Mouse (Mus musculus) kidney, adult 2 months (tissue): ENCODE results near the gene Adat1. TPM values are rescaled to one million over a fixed set of nuclear protein-coding genes. Genes with fewer than 3 reads are reported as not detected.

Source experiments
- DNase-seq: peaks from one replicate; pipeline ENCODE4 v3.0.0; 2021
- H3K27ac ChIP-seq: fragments of 200-500 bp; 2 replicates; pipeline ENCODE4 v1.5.1; 2012; ENCODE audit warnings: low read depth, low read length, control low read depth, inconsistent platforms; ENCODE audit not compliant: insufficient read depth
- H3K27me3 ChIP-seq: fragments of 200-500 bp; replicated peaks from 2 replicates; pipeline ENCODE4 v1.6.1; 2012; ENCODE audit warnings: mild to moderate bottlenecking, moderate library complexity, low read length, inconsistent platforms; ENCODE audit not compliant: control insufficient read depth, insufficient read depth
- H3K36me3 ChIP-seq: fragments of 200-500 bp; 2 replicates; pipeline ENCODE4 v1.6.1; 2012; ENCODE audit warnings: mild to moderate bottlenecking, moderate library complexity, low read length, inconsistent platforms; ENCODE audit not compliant: control insufficient read depth, insufficient read depth
- H3K4me1 ChIP-seq: fragments of 200-500 bp; 2 replicates; pipeline ENCODE4 v1.6.1; 2011; ENCODE audit warnings: low read length; ENCODE audit not compliant: control insufficient read depth, insufficient read depth
- H3K4me3 ChIP-seq: fragments of 200-500 bp; 2 replicates; pipeline ENCODE4 v1.5.1; 2011; ENCODE audit warnings: mild to moderate bottlenecking, low read depth, low read length, control low read depth; ENCODE audit not compliant: insufficient read depth
- CTCF ChIP-seq: fragments of 200-500 bp; conservative IDR thresholded peaks from 2 replicates; pipeline ENCODE4 v1.5.1; 2011; ENCODE audit warnings: low read depth, mild to moderate bottlenecking, control low read depth, low read length, moderate library complexity, mixed read lengths; ENCODE audit not compliant: insufficient read depth, insufficient read length
- POLR2A ChIP-seq: fragments of 200-500 bp; IDR thresholded peaks from one replicate; pipeline ENCODE4 v1.6.1; 2011; ENCODE audit warnings: low read depth, low read length, control low read depth
- WGBS: fragments of 180-500 bp; shearing (Covaris S2); methylation state at CpG from one replicate; pipeline ENCODE4 v1.1.7; 2018; 5-methylcytosine and 5-hydroxymethylcytosine counted together
- polyA plus RNA-seq: library from polyadenylated mRNA; depleted of rRNA; stranded (reverse); fragments of >200 nt; gene quantifications from 2 replicates; pipeline ENCODE4 v1.2.3, GENCODE M21; 2012

The Adat1 gene
- polyA plus RNA-seq, 1 experiment = 3.3 TPM

GRCm38 (mm10) chr8:112011816-112012242 lies 19.7 kb upstream of the Adat1 start:
- WGBS = under 1% methylated on average over 40 of the region's 40 CpGs
- H3K36me3 ChIP-seq = no peaks in the 10 kb centered on the region
- peak; percentile 48 for DNase-seq
- peaks cover 7% of the 10 kb centered on the region; the same call in 1 of the 2 replicates for H3K4me1 ChIP-seq
- H3K27ac ChIP-seq = peak overlapping the region; percentile 77; the same call in 1 of the 2 replicates
- TF ChIP-seq POLR2A (no peak), CTCF (no peak)
- peak overlapping the region; percentile 97 for H3K4me3 ChIP-seq
- no peaks in the 10 kb centered on the region for H3K27me3 ChIP-seq

- peaks cover 7% of the 10 kb centered on the region; the same call in 1 of the 2 replicates for H3K4me1 ChIP-seq
- WGBS = under 1% methylated on average over 61 of the region's 61 CpGs
Observed at GRCm38 (mm10) chr8:112010997-112011815, 19.1 kb upstream of the Adat1 start, which contains the start of the genes Kars and Terf2ip. Gene Kars, minus strand, starts transcription at chr8:112011323. Gene Terf2ip, plus strand, starts transcription at chr8:112011398.

GRCm38 (mm10) chr8:112009558-112009957 lies 17.5 kb upstream of the Adat1 start:
- peaks cover 7% of the 10 kb centered on the region; the same call in 1 of the 2 replicates for H3K4me1 ChIP-seq
- no peak for TF ChIP-seq CTCF
- TF ChIP-seq POLR2A = no peak
- H3K36me3 ChIP-seq = no peaks in the 10 kb centered on the region
- H3K4me3 ChIP-seq = no peak overlapping the region
- WGBS = 89% methylated on average over 7 of the region's 7 CpGs
- H3K27me3 ChIP-seq = no peaks in the 10 kb centered on the region
- no peak overlapping the region for H3K27ac ChIP-seq
- DNase-seq = no peak

More at GRCm38 (mm10) chr8:112010997-112011815, 19.1 kb upstream of the Adat1 start, which contains the start of the genes Kars and Terf2ip:
- TF ChIP-seq CTCF (no peak), POLR2A (peak; percentile 84)
- Histone ChIP-seq H3K4me3 (peak within 1 kb of the TSS; percentile 97), H3K36me3 (no peaks in the 10 kb centered on the region), H3K27me3 (no peaks in the 10 kb centered on the region), H3K27ac (peak within 1 kb of the TSS; percentile 77)
- DNase-seq = peak; percentile 96

GRCm38 (mm10) chr8:112007669-112008068 lies 15.6 kb upstream of the Adat1 start:
- no peak for TF ChIP-seq CTCF
- TF ChIP-seq POLR2A = no peak
- H3K27ac ChIP-seq = no peak overlapping the region
- whole genome bisulfite sequencing = 96% methylated on average over 2 of the region's 2 CpGs
- no peak for DNase-seq
- H3K4me1 ChIP-seq = peaks cover 2% of the 10 kb centered on the region; the same call in 1 of the 2 replicates
- H3K27me3 ChIP-seq = no peaks in the 10 kb centered on the region
- H3K4me3 ChIP-seq = no peak overlapping the region
- H3K36me3 ChIP-seq = no peaks in the 10 kb centered on the region; the same call in 1 of the 2 replicates

- Histone ChIP-seq H3K36me3 (peaks cover 5% of the 10 kb centered on the region), H3K27ac (no peak overlapping the region), H3K4me3 (no peak overlapping the region), H3K27me3 (no peaks in the 10 kb centered on the region), H3K4me1 (peaks cover 2% of the 10 kb centered on the region; the same call in 1 of the 2 replicates)
- 90% methylated on average over 6 of the region's 6 CpGs for WGBS
- DNase-seq = no peak
- no peak for TF ChIP-seq POLR2A
Observed at GRCm38 (mm10) chr8:112005601-112006000, 13.5 kb upstream of the Adat1 start.

GRCm38 (mm10) chr8:112004754-112005153 lies 12.7 kb upstream of the Adat1 start:
- H3K4me3 ChIP-seq = no peak overlapping the region
- peaks cover 6% of the 10 kb centered on the region for H3K36me3 ChIP-seq
- H3K27ac ChIP-seq = no peak overlapping the region
- DNase-seq = no peak
- H3K27me3 ChIP-seq = no peaks in the 10 kb centered on the region
- no peak for TF ChIP-seq POLR2A
- no peaks in the 10 kb centered on the region for H3K4me1 ChIP-seq

GRCm38 (mm10) chr8:111992703-111993039 lies 569 bp upstream of the Adat1 start:
- Histone ChIP-seq H3K36me3 (no peaks in the 10 kb centered on the region; the same call in none of the 2 replicates), H3K27ac (no peak overlapping the region), H3K4me1 (no peaks in the 10 kb centered on the region; the same call in 1 of the 2 replicates), H3K4me3 (no peak overlapping the region), H3K27me3 (no peaks in the 10 kb centered on the region)
- TF ChIP-seq CTCF (no peak), POLR2A (no peak)
- no peak for DNase-seq
- WGBS = 68% methylated on average over 3 of the region's 3 CpGs
